Mouse (Mus musculus): ENCODE results near the gene Olfr975. TPM values are rescaled to one million over a fixed set of nuclear protein-coding genes. Genes with fewer than 3 reads are reported as not detected.
"Not testable (repeated sequence)": the region's sequence is repeated elsewhere in the genome, so short reads cannot be mapped to it uniquely, and the experiment has no call there.

Olfr975 gene
- total RNA-seq (2022), result not detected

- DNase-seq (ENCODE audit: low spot score), result no peak
These were observed at the start of gene Olfr975 for GRCm38 (mm10) chr9:39951946-39952345. Olfr975 (minus strand) TSS chr9:39952046.

GRCm38 (mm10) chr9:39991813-39992212 is 40.0 kb upstream of the Olfr975 start, which contains the start of gene Olfr978:
Olfr978 (plus strand) TSS chr9:39992113.
- no peak for DNase-seq (ENCODE audit: low spot score)

DNA sequence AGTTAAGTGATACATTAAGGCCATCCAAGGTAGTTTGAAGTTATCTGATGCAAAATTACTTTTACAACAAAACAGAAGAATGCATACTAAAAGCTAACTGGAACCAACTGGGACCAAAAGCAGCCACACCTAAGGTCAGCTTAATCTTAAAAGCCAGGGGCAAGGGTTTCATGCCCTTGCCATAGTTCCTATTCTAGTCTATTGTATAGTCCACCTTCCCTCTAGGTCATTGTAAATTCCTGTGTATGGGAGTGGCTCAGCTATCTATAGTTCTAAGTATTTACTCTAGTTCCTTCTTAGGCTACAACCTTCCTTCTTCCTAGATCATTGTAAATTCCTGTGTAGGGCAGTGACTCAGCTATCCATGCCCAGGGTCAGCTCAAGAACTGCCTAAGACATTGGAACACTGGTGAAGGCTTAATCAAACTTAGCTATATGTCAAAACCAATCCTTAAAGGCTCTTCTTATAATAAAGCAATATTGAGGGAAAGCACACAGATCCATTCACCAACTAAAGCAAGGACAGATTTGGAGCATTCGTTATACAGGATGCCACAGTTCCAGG is 24.8 kb upstream of the Olfr975 start:
- DNase-seq (ENCODE audit: low spot score), result not testable (repeated sequence)

DNA sequence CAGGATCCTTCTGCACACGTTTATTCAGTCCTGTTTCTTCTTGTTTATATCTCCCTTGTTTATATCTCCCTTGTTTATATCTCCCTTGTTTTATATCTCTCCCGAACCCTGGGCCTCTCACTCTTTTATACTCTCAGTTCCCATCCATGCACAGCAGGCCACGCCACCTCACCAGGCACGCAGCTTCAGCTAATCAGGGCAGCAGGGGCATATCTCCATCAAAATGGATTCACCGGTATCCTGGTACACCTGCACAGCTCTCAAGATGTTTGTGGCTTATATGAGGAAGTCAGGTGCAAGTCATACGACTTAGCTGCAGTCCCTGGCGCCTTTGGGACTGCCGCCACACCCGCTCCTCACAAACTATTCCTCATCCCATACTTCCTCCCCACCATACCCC is 9.2 kb upstream of the Olfr975 start, which contains the start of gene Olfr976:
Gene Olfr976, minus strand, starts transcription at position 101 of the 400 bp plus-strand sequence.
- not testable (repeated sequence) for DNase-seq (ENCODE audit: low spot score)

DNA sequence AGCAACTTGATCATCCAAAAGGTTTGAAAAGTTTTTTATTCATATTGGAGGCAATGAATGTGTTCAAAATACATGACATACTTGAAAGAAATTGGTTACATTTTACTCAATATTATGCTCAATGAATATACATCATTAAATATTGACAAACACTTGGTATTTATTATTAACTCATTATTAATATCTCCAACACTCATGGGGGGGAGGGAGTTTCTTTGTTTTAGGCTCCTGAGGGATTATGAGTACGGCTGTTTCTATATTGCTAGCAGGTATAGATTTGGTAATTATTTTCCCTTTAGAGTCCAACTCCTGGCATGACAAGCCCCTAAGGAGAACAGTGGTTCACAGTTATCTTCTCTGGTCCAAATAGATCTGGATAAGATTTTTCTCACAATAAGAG is 14.6 kb downstream of the Olfr975 start, which contains the start of gene Olfr974:
Gene Olfr974, plus strand, starts transcription at position 301 of the 400 bp plus-strand sequence.
- no peak for DNase-seq (ENCODE audit: low spot score)

- not testable (repeated sequence) for DNase-seq (ENCODE audit: low spot score)
These were observed 23.0 kb downstream of the Olfr975 start for GRCm38 (mm10) chr9:39928837-39929236.

- not testable (repeated sequence) for DNase-seq (ENCODE audit: low spot score)
These were observed 23.6 kb downstream of the Olfr975 start for GRCm38 (mm10) chr9:39927975-39928836.

- no peak for DNase-seq (ENCODE audit: low spot score)
These were observed 41.9 kb downstream of the Olfr975 start for GRCm38 (mm10) chr9:39909939-39910338.

GRCm38 (mm10) chr9:39907036-39907435 is 44.8 kb downstream of the Olfr975 start, which contains the start of gene Olfr229:
Olfr229 (plus strand) TSS chr9:39907336.
- no peak for DNase-seq (ENCODE audit: low spot score)

DNA sequence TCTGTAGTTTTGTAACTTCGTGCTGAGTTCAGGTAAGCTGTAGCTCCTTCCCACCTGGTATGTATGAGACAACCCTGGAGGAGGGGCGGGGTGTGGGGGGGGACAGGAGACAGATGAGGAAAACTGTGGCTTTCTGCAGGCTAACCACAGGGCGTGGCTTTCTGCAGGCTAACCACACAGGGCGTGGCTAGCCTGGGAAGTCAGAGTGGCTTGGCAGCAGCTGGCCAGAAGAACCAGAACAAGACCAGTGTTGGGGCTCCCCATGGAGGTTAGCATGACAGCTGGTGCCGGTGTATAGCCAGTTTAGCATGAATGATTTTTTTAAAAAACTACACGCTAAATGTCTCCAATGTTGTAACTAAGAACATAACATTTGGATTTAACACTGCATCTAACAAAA is 46.7 kb downstream of the Olfr975 start:
- no peak for DNase-seq (ENCODE audit: low spot score)

Other genes starting within 250 kb of the Olfr975 start
- not detected for gene Olfr149, start 244.9 kb downstream of the Olfr975 start, total RNA-seq (2022)
- gene Olfr965, start 240.7 kb downstream of the Olfr975 start, total RNA-seq (2022), result not detected
- gene Olfr150, start 221.1 kb downstream of the Olfr975 start, total RNA-seq (2022), result not detected
- not detected for gene Olfr967, start 205.8 kb downstream of the Olfr975 start, total RNA-seq (2022)
- gene Olfr968, start 168.8 kb downstream of the Olfr975 start, total RNA-seq (2022), result not detected
- not detected for gene Olfr969, start 161.1 kb downstream of the Olfr975 start, total RNA-seq (2022)
- gene Olfr970, start 143.2 kb downstream of the Olfr975 start, total RNA-seq (2022), result not detected
- gene Olfr971, start 115.2 kb downstream of the Olfr975 start, total RNA-seq (2022), result not detected
- not detected for gene Olfr972, start 85.6 kb downstream of the Olfr975 start, total RNA-seq (2022)
- gene Olfr229, start 44.7 kb downstream of the Olfr975 start, total RNA-seq (2022), result not detected
- not detected for gene Olfr974, start 14.5 kb downstream of the Olfr975 start, total RNA-seq (2022)
- not detected for gene Olfr976, start 9.1 kb upstream of the Olfr975 start, total RNA-seq (2022)
- not detected for gene Olfr978, start 40.1 kb upstream of the Olfr975 start, total RNA-seq (2022)
- gene Olfr979, start 51.4 kb upstream of the Olfr975 start, total RNA-seq (2022), result not detected
- gene Olfr980, start 57.5 kb upstream of the Olfr975 start, total RNA-seq (2022), result not detected
- gene Olfr981, start 69.4 kb upstream of the Olfr975 start, total RNA-seq (2022), result not detected
- gene Olfr982, start 121.8 kb upstream of the Olfr975 start, total RNA-seq (2022), result not detected
- not detected for gene Olfr983, start 141.5 kb upstream of the Olfr975 start, total RNA-seq (2022)
- not detected for gene Olfr984, start 162.2 kb upstream of the Olfr975 start, total RNA-seq (2022)
- gene Olfr985, start 178.1 kb upstream of the Olfr975 start, total RNA-seq (2022), result not detected
- not detected for gene Tmem225, start 196.1 kb upstream of the Olfr975 start, total RNA-seq (2022)
- not detected for gene Olfr986, start 228.9 kb upstream of the Olfr975 start, total RNA-seq (2022)
- gene Zfp202, start 240.3 kb upstream of the Olfr975 start, total RNA-seq (2022), result 1 to 10 TPM; 2.4 to 3.1 (median 2.6) TPM

Measured in heart, adult 8-10 months (tissue).